Mouse (Mus musculus) frontal cortex, postnatal 14 days (tissue): Measurements from ENCODE around the gene Pde4d.

Experiments
- DNase-seq, 2 experiments: peaks; one replicate each; pipeline ENCODE4 v3.0.0; 2022; ENCODE audit warnings: low spot score in 2 of 2

The Pde4d gene

GRCm38 (mm10) chr13:109692851-109693250 lies 1243.1 kb downstream of the Pde4d start:
- no peak for DNase-seq

- DNase-seq: no peak
These were observed 1244.0 kb downstream of the Pde4d start for GRCm38 (mm10) chr13:109693769-109694168.

- no peak for DNase-seq
These were observed 1244.5 kb downstream of the Pde4d start for GRCm38 (mm10) chr13:109694293-109694692.

GRCm38 (mm10) chr13:109695098-109695497 lies 1245.3 kb downstream of the Pde4d start:
- no peak for DNase-seq

- DNase-seq: no peak
These were observed 1256.4 kb downstream of the Pde4d start for GRCm38 (mm10) chr13:109706141-109706540.

GRCm38 (mm10) chr13:109706579-109706978 lies 1256.8 kb downstream of the Pde4d start:
- DNase-seq: no peak

GRCm38 (mm10) chr13:109707154-109707553 lies 1257.4 kb downstream of the Pde4d start:
- no peak for DNase-seq

GRCm38 (mm10) chr13:109708326-109708725 lies 1258.6 kb downstream of the Pde4d start:
- no peak for DNase-seq

GRCm38 (mm10) chr13:109714581-109714980 lies 1264.8 kb downstream of the Pde4d start:
- DNase-seq: no peak

- DNase-seq: no peak
These were observed 1265.6 kb downstream of the Pde4d start for GRCm38 (mm10) chr13:109715321-109715720.

- DNase-seq: no peak
These were observed 1270.5 kb downstream of the Pde4d start for GRCm38 (mm10) chr13:109720127-109720713.

GRCm38 (mm10) chr13:109722237-109723119 lies 1272.7 kb downstream of the Pde4d start:
- DNase-seq: no peak

- no peak for DNase-seq
These were observed 1277.6 kb downstream of the Pde4d start for GRCm38 (mm10) chr13:109727346-109727745.

GRCm38 (mm10) chr13:109729612-109730011 lies 1279.9 kb downstream of the Pde4d start:
- DNase-seq: no peak

- DNase-seq: no peak
These were observed 1283.1 kb downstream of the Pde4d start for GRCm38 (mm10) chr13:109732655-109733376.

GRCm38 (mm10) chr13:109736290-109737078 lies 1286.7 kb downstream of the Pde4d start:
- DNase-seq: no peak

GRCm38 (mm10) chr13:109746492-109746891 lies 1296.7 kb downstream of the Pde4d start:
- DNase-seq: no peak

GRCm38 (mm10) chr13:109752236-109752863 lies 1302.6 kb downstream of the Pde4d start:
- no peak for DNase-seq

- DNase-seq: no peak
These were observed 1307.1 kb downstream of the Pde4d start for GRCm38 (mm10) chr13:109756854-109757253.

GRCm38 (mm10) chr13:109759201-109759600 lies 1309.5 kb downstream of the Pde4d start:
- no peak for DNase-seq

- DNase-seq: no peak
These were observed 1311.3 kb downstream of the Pde4d start for GRCm38 (mm10) chr13:109761081-109761480.
